Mouse (Mus musculus) MEL (cell line): Measurements from ENCODE around the gene Mcur1. TPM values are rescaled to one million over a fixed set of nuclear protein-coding genes. Genes with fewer than 3 reads are reported as not detected.

Experiments used
- DNase-seq: peaks from one replicate; pipeline ENCODE4 v3.0.0; 2011; ENCODE audit warnings: low read depth, low spot score
- H3K27ac ChIP-seq: 2 replicates; pipeline ENCODE4 v1.5.1; 2012; ENCODE audit warnings: low read depth, mild to moderate bottlenecking, control low read depth, low read length, moderate library complexity; ENCODE audit not compliant: control insufficient read depth
- H3K27me3 ChIP-seq, 2 experiments: fragments of 150-350 bp in 1 of 2; sonication (generic) in 1 of 2; 2 replicates each; pipeline ENCODE4 v1.6.1; 2012; ENCODE audit warnings: low read length in 2 of 2, mild to moderate bottlenecking in 2 of 2, improper control_type of control experiment in 1 of 2, moderate library complexity in 1 of 2; ENCODE audit not compliant: insufficient read depth in 2 of 2, control insufficient read depth in 1 of 2
- H3K36me3 ChIP-seq, 2 experiments: 2 replicates each; pipeline ENCODE4 v1.6.1; 2012 to 2014; ENCODE audit warnings: low read length in 2 of 2, improper control_type of control experiment in 1 of 2, inconsistent platforms in 1 of 2, mild to moderate bottlenecking in 1 of 2; ENCODE audit not compliant: insufficient read depth in 2 of 2, control insufficient read depth in 1 of 2
- H3K4me1 ChIP-seq, 2 experiments: fragments of 150-350 bp in 1 of 2; sonication (generic) in 1 of 2; 2 replicates each; pipeline ENCODE4 v1.6.1; 2012; ENCODE audit warnings: low read length in 2 of 2, improper control_type of control experiment in 1 of 2, mild to moderate bottlenecking in 1 of 2; ENCODE audit not compliant: insufficient read depth in 2 of 2, control insufficient read depth in 1 of 2
- H3K4me3 ChIP-seq, 2 experiments: fragments of 150-350 bp in 1 of 2; sonication (generic) in 1 of 2; 2 replicates each; pipeline ENCODE4 v1.5.1; 2012; ENCODE audit warnings: low read depth in 2 of 2, low read length in 2 of 2, mild to moderate bottlenecking in 2 of 2, moderate library complexity in 2 of 2, control low read depth in 1 of 2, improper control_type of control experiment in 1 of 2; ENCODE audit not compliant: control insufficient read depth in 1 of 2, insufficient read depth in 1 of 2
- H3K79me2 ChIP-seq: 2 replicates; pipeline ENCODE4 v1.6.1; 2012; ENCODE audit warnings: mild to moderate bottlenecking, low read length, moderate library complexity; ENCODE audit not compliant: control insufficient read depth, poor library complexity, insufficient read depth
- H3K9ac ChIP-seq: 2 replicates; pipeline ENCODE4 v1.6.1; 2012; ENCODE audit warnings: low read depth, mild to moderate bottlenecking, control low read depth, low read length, moderate library complexity; ENCODE audit not compliant: control insufficient read depth, poor library complexity, severe bottlenecking
- H3K9me3 ChIP-seq: fragments of 150-350 bp; sonication (generic); replicated peaks from 2 replicates; pipeline ENCODE4 v1.6.1; 2012; ENCODE audit warnings: mild to moderate bottlenecking, low read length, improper control_type of control experiment, moderate library complexity; ENCODE audit not compliant: insufficient read depth
- BHLHE40 ChIP-seq: IDR thresholded peaks from 2 replicates; pipeline ENCODE4 v1.6.1; 2012; ENCODE audit warnings: low read depth, mild to moderate bottlenecking, inconsistent platforms, low read length, improper control_type of control experiment, borderline replicate concordance
- ELF1 ChIP-seq: IDR thresholded peaks from 2 replicates; pipeline ENCODE4 v1.6.1; 2014; ENCODE audit warnings: low read depth, mild to moderate bottlenecking, inconsistent platforms, low read length, improper control_type of control experiment, moderate library complexity
- ETS1 ChIP-seq: IDR thresholded peaks from 2 replicates; pipeline ENCODE4 v1.6.1; 2012; ENCODE audit warnings: low read depth, mild to moderate bottlenecking, inconsistent platforms, low read length, improper control_type of control experiment, moderate library complexity
- GATA1 ChIP-seq: IDR thresholded peaks from 2 replicates; pipeline ENCODE4 v1.6.1; 2011; ENCODE audit warnings: low read depth, low read length, improper control_type of control experiment
- HCFC1 ChIP-seq: IDR thresholded peaks from 2 replicates; pipeline ENCODE4 v1.6.1; 2012; ENCODE audit warnings: low read depth, mild to moderate bottlenecking, inconsistent platforms, low read length, improper control_type of control experiment, moderate library complexity
- MAFK ChIP-seq: IDR thresholded peaks from 2 replicates; pipeline ENCODE4 v1.6.1; 2011; ENCODE audit warnings: low read depth, mild to moderate bottlenecking, low read length, improper control_type of control experiment, borderline replicate concordance
- MXI1 ChIP-seq: IDR thresholded peaks from 2 replicates; pipeline ENCODE4 v1.6.1; 2011; ENCODE audit warnings: mild to moderate bottlenecking, low read depth, low read length, improper control_type of control experiment
- MYB ChIP-seq: IDR thresholded peaks from 2 replicates; pipeline ENCODE4 v1.6.1; 2011; ENCODE audit warnings: mild to moderate bottlenecking, low read depth, low read length, improper control_type of control experiment
- MYC ChIP-seq: IDR thresholded peaks from 2 replicates; pipeline ENCODE4 v1.6.1; 2011; ENCODE audit warnings: low read depth, mild to moderate bottlenecking, low read length, improper control_type of control experiment, moderate library complexity
- NELFE ChIP-seq: IDR thresholded peaks from 2 replicates; pipeline ENCODE4 v1.6.1; 2011; ENCODE audit warnings: low read depth, low read length, improper control_type of control experiment
- NRF1 ChIP-seq: IDR thresholded peaks from 2 replicates; pipeline ENCODE4 v1.6.1; 2014; ENCODE audit warnings: low read depth, mild to moderate bottlenecking, inconsistent platforms, low read length, improper control_type of control experiment, moderate library complexity; ENCODE audit not compliant: poor library complexity, insufficient read depth, severe bottlenecking
- POLR2A ChIP-seq, 2 experiments: IDR thresholded peaks; 2 replicates each; pipeline ENCODE4 v1.6.1; 2011 to 2012; ENCODE audit warnings: low read length in 2 of 2, mild to moderate bottlenecking in 2 of 2, control low read depth in 1 of 2, improper control_type of control experiment in 1 of 2, low read depth in 1 of 2, moderate library complexity in 1 of 2; ENCODE audit not compliant: control insufficient read depth in 1 of 2, insufficient read depth in 1 of 2, poor library complexity in 1 of 2
- POLR2AphosphoS2 ChIP-seq: IDR thresholded peaks from 2 replicates; pipeline ENCODE4 v1.6.1; 2011; ENCODE audit warnings: low read length, improper control_type of control experiment
- POLR2AphosphoS5 ChIP-seq: IDR thresholded peaks from 2 replicates; pipeline ENCODE4 v1.6.1; 2012; ENCODE audit warnings: low read depth, borderline replicate concordance, mild to moderate bottlenecking, inconsistent platforms, low read length, moderate library complexity, mixed read lengths
- TBP ChIP-seq: IDR thresholded peaks from 2 replicates; pipeline ENCODE4 v1.8.0; 2011; ENCODE audit warnings: low read depth, low read length, improper control_type of control experiment
- TCF12 ChIP-seq: IDR thresholded peaks from 2 replicates; pipeline ENCODE4 v1.6.1; 2014; ENCODE audit warnings: low read depth, mild to moderate bottlenecking, inconsistent platforms, low read length, improper control_type of control experiment, moderate library complexity
- USF1 ChIP-seq: IDR thresholded peaks from 2 replicates; pipeline ENCODE4 v1.6.1; 2014; ENCODE audit warnings: low read depth, mild to moderate bottlenecking, inconsistent platforms, low read length, improper control_type of control experiment, moderate library complexity
- USF2 ChIP-seq, 2 experiments: IDR thresholded peaks; 2 replicates each; pipeline ENCODE4 v1.6.1; 2011 to 2012; ENCODE audit warnings: improper control_type of control experiment in 2 of 2, low read length in 2 of 2, borderline replicate concordance in 1 of 2, inconsistent platforms in 1 of 2, low read depth in 1 of 2, mild to moderate bottlenecking in 1 of 2; ENCODE audit not compliant: insufficient read depth in 1 of 2
- ZMIZ1 ChIP-seq: IDR thresholded peaks from 2 replicates; pipeline ENCODE4 v1.6.1; 2012; ENCODE audit warnings: low read depth, mild to moderate bottlenecking, inconsistent platforms, low read length, improper control_type of control experiment, moderate library complexity
- polyA plus RNA-seq, 2 experiments: library from polyadenylated mRNA; stranded (reverse) in 1 of 2; unstranded in 1 of 2; fragments of >175 nt in 1 of 2; fragments of >200 nt in 1 of 2; gene quantifications; 2 replicates each; pipeline versions ENCODE4 v1.2.1 to v1.2.4; 2012; ENCODE audit warnings: low replicate concordance in 2 of 2, low read depth in 1 of 2; ENCODE audit not compliant: insufficient read length in 2 of 2, insufficient read depth in 1 of 2, missing spikeins in 1 of 2
- total RNA-seq: library from RNA; depleted of rRNA; stranded (reverse); fragments of 300-350 nt; gene quantifications from 2 replicates; pipeline ENCODE4 v1.2.3, GENCODE M21; 2012; rRNA removed

Gene Mcur1
- total RNA-seq (7.6 and 8.4 TPM in 2 replicates), polyA plus RNA-seq (10 to 100 TPM in 1 of 2 experiments, not detected in 1; 19.7 TPM)

DNA sequence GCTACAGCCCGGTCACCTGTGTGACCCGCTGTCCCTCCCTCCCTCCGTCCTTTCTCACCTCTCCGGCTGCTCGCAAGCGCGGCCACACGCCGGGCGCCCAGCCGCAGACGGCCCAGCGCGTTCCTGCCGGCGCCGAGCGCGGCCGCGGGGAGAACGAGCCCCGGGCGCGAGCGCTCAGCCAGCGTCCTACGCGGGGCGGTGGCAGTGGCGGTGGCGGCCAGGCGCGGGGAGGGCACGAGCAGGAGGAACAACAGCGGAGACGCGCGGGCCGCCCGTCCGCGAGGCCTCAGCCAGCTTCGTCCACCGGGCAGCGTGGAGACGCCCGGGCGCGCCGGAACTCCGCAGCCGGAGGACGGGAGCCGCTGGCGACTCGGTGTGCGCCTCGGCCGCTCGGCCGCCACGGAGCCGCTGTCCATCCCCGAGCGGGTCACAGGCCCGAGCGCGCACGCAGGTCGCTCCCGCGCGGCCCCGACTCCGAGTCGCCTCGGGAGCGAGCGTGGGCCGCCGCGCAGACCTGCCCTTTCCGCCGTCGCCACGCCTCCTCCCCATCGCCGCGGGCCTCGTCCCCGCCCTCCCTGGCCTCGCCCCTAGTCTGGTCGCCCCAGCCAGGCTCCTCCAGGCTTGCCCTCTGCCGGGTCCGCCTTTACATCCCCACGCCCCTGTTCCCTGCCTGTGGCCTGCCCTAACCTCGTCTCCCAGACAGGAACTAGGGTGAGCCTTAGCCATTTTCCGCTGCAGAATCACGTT, at the start of gene Mcur1:
Gene Mcur1 (minus strand): TSS at position 481 of the 747 bp plus-strand sequence.
- Histone ChIP-seq H3K4me1 (peaks cover 0 to 8% of the 10 kb centered on the region in 2 experiments; a peak in 3 of 4 replicates), H3K27me3 (no peaks in the 10 kb centered on the region), H3K36me3 (peaks cover 0 to 12% of the 10 kb centered on the region in 2 experiments; a peak in 2 of 4 replicates), H3K4me3 (peak within 1 kb of the TSS; percentile 91 to 99), H3K79me2 (peaks cover 8% of the 10 kb centered on the region; the same call in 1 of the 2 replicates), H3K9me3 (no peaks in the 10 kb centered on the region), H3K27ac (peak within 1 kb of the TSS; percentile 87), H3K9ac (peak within 1 kb of the TSS; percentile 88)
- DNase-seq = peak; percentile 95
- TF ChIP-seq USF1 (no peak), MYB (no peak), POLR2AphosphoS2 (peak; percentile 75; the same call in 1 of the 2 replicates), ZMIZ1 (peak; percentile 78), MAFK (no peak), NRF1 (peak; percentile 17; the same call in 1 of the 2 replicates), USF2 (IDR thresholded peaks at IDR 0.05; ENCODE audit: borderline replicate concordance in 1 of 2, insufficient read depth in 1 of 2, low read depth in 1 of 2, low read length in 2 of 2) (no peak), POLR2AphosphoS5 (no peak), POLR2A (IDR thresholded peaks at IDR 0.05; ENCODE audit: control insufficient read depth in 1 of 2, insufficient read depth in 1 of 2, low read depth in 1 of 2, low read length in 2 of 2, poor library complexity in 1 of 2) (peak; percentile 71 to 79), TBP (0 out of 2 replicates have a peak, but pooled peaks have one; percentile 62), MYC (no peak), HCFC1 (peak; percentile 58), MXI1 (peak; percentile 32; the same call in 1 of the 2 replicates), ELF1 (no peak; the same call in 1 of the 2 replicates), ETS1 (peak; percentile 50), BHLHE40 (no peak), TCF12 (peak; percentile 23; the same call in 1 of the 2 replicates), GATA1 (no peak), NELFE (peak; percentile 65)
